Mouse (Mus musculus): ENCODE measurements around the gene Dyrk1a.

DNA sequence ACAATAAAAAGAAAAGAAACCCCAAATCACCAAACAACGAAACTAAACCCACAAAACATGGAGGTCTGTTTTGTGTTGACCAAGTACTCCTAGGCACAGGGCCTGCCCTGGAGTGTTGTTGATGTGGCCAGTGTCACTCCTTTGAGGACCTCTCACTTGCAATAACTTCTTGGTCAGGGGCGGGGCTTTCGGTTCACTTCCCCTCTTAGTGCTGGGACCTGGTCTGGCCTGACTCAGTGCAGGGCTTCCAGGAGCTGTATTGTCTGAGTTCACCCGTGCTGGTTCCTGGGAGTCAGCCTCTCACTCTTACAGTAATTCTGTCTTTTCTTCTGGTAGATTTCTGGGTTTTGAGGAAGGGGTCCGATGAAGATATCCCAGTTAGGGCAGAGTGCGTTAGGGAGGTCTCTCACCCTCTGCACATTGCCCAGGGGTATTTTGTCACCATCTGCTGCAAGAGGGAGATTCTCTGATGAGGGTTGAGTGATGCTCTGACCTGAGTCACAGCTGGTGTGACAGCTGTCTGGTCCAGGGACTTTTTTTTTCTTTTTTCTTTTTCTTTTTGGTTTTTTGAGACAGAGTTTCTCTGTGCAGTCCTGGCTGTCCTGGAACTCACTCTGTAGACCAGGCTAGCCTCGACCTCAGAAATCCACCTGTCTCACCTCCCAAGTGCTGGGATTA, 150.8 kb downstream of the Dyrk1a start:
- TF ChIP-seq CTCF (IDR thresholded peaks at IDR 0.05; ENCODE audit: borderline replicate concordance, insufficient read depth, low read depth, low read length) (no peak), POLR2A (IDR thresholded peaks at IDR 0.05; ENCODE audit: borderline replicate concordance, insufficient read depth, low read length) (no peak)

Data from cerebellum, adult 2 months (tissue).